Mouse (Mus musculus) intestine, embryonic 14.5 days (tissue): Measurements from ENCODE around the gene Cdc37. TPM values are rescaled to one million over a fixed set of nuclear protein-coding genes. Genes with fewer than 3 reads are reported as not detected.

ENCODE experiments used
- ATAC-seq: fragments of 200-750 bp; cut with Nextera tagmentation; replicated peaks from 2 replicates; pipeline ENCODE4 v1.8.0; 2017; ENCODE audit warnings: low read depth, moderate number of reproducible peaks, moderate TSS enrichment, moderate library complexity; ENCODE audit not compliant: low FRiP score, low TSS enrichment
- DNase-seq: peaks from one replicate; pipeline ENCODE4 v3.0.0-alpha.2; 2018; ENCODE audit warnings: low spot score
- H3K27ac ChIP-seq: fragments of 300-500 bp; sonication (generic); 2 replicates; pipeline ENCODE4 v1.5.1; 2014; ENCODE audit warnings: low read depth, mild to moderate bottlenecking, control low read depth
- H3K27me3 ChIP-seq: fragments of 300-500 bp; sonication (generic); replicated peaks from 2 replicates; pipeline ENCODE4 v1.6.1; 2014; ENCODE audit warnings: low read length, control low read depth; ENCODE audit not compliant: control insufficient read depth, insufficient read depth
- H3K36me3 ChIP-seq: fragments of 300-500 bp; sonication (generic); 2 replicates; pipeline ENCODE4 v1.6.1; 2014; ENCODE audit warnings: low read length, control low read depth; ENCODE audit not compliant: control insufficient read depth, insufficient read depth
- H3K4me1 ChIP-seq: fragments of 300-500 bp; sonication (generic); replicated peaks from 2 replicates; pipeline ENCODE4 v1.6.1; 2014; ENCODE audit warnings: low read length, control low read depth, mixed read lengths; ENCODE audit not compliant: control insufficient read depth, insufficient read depth
- H3K4me2 ChIP-seq: fragments of 300-500 bp; sonication (generic); 2 replicates; pipeline ENCODE4 v1.6.1; 2014; ENCODE audit warnings: low read length
- H3K4me3 ChIP-seq: fragments of 300-500 bp; sonication (generic); 2 replicates; pipeline ENCODE4 v1.5.1; 2014; ENCODE audit warnings: low read depth, low read length, control low read depth, mixed read lengths
- H3K9ac ChIP-seq: fragments of 300-500 bp; sonication (generic); 2 replicates; pipeline ENCODE4 v1.6.1; 2014; ENCODE audit warnings: mild to moderate bottlenecking, low read length
- H3K9me3 ChIP-seq: fragments of 300-500 bp; sonication (generic); 2 replicates; pipeline ENCODE4 v1.6.1; 2016; ENCODE audit warnings: low read length, control low read depth; ENCODE audit not compliant: control insufficient read depth
- WGBS: fragments of 180-500 bp; shearing (Covaris S2); extraction: QIAGEN DNeasy Blood & Tissue Kit; methylation state at CpG from one replicate; pipeline ENCODE4 v1.1.7; 2014; 5-methylcytosine and 5-hydroxymethylcytosine counted together
- polyA plus RNA-seq: library from polyadenylated mRNA; unstranded; fragments of >200 nt; fragmentation: Nextera tagmentation; extraction: Ambion mirVana; gene quantifications from 2 replicates; pipeline ENCODE4 v1.2.1, GENCODE M21; 2014

Cdc37 gene
- polyA plus RNA-seq, 1 experiment from 2014 or later: 307 TPM

DNA sequence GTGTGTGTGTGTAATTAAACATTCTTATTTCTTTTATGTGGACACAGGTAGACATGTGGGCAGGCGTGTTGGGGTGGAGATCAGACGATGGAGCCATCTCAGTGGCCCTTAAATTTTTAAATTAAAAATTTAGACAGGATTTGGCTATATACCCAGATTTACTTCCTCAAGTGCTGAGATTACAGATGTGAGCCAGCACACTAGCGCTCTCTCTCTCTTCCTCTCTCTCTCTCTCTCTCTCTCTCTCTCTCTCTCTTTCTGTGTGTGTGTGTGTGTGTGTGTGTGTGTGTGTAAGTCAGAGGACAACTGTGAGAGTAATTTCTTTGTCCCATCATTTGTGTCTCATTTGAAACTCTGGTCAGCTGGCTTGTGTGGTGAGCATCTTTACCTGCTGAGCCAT lies 40.9 kb upstream of the Cdc37 start:
- Histone ChIP-seq H3K9me3 (no peaks in the 10 kb centered on the region), H3K4me1 (no peaks in the 10 kb centered on the region), H3K4me3 (no peak overlapping the region), H3K9ac (no peak overlapping the region), H3K27me3 (no peaks in the 10 kb centered on the region), H3K36me3 (no peaks in the 10 kb centered on the region), H3K27ac (no peak overlapping the region), H3K4me2 (no peak overlapping the region)
- 71% methylated on average over 3 of the region's 3 CpGs for WGBS
- ATAC-seq: no peak
- DNase-seq: no peak

GRCm38 (mm10) chr9:21189905-21190304 lies 40.1 kb upstream of the Cdc37 start:
- Histone ChIP-seq H3K9me3 (no peaks in the 10 kb centered on the region), H3K36me3 (no peaks in the 10 kb centered on the region), H3K4me3 (no peak overlapping the region), H3K4me1 (no peaks in the 10 kb centered on the region), H3K4me2 (no peak overlapping the region), H3K27me3 (no peaks in the 10 kb centered on the region), H3K27ac (no peak overlapping the region), H3K9ac (no peak overlapping the region)
- DNase-seq: no peak
- WGBS: 38% methylated on average over 7 of the region's 7 CpGs
- no peak for ATAC-seq

DNA sequence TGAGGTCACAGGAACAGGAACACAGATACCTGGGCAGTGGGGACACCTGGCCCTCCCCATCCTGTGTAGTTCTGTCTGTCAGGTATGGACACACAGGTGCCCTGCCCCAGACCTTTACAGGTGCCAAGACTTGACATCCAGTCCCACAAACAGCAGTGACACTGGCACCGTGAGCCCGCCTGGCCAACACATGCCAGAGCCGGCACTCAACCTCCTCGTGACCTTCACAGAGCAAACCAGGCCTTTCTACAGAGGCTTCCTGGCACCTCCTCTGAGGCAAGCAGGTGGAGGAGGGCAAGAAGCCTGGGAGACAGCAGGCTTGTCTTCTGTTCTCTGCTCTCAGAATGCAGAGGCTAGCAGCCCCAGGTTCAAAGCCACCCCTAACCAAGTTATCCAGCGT lies 35.7 kb upstream of the Cdc37 start:
- H3K4me3 ChIP-seq: no peak overlapping the region

DNA sequence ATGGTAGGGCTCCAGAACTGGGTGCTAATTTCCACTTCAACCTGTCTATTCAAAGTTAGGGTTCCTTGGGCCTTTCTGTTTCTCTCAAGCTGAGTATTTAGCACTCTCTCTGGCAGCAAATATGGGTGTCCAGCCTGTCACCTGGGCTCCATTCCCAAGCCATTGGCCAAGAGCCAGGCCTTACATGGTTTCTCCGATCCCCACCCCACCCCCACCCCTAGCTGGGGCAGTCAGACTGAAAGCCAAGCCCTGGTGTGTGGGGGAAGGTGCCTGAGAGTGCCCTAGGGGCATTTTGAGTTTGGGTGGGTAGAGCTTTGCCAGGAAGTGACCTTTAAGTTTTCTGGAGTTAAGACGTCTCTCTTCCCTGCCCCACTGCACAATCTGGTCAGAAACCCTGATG lies 35.0 kb upstream of the Cdc37 start:
- Histone ChIP-seq H3K4me3 (no peak overlapping the region), H3K9ac (no peak overlapping the region), H3K9me3 (no peaks in the 10 kb centered on the region), H3K27ac (no peak overlapping the region), H3K36me3 (no peaks in the 10 kb centered on the region), H3K4me2 (no peak overlapping the region), H3K4me1 (no peaks in the 10 kb centered on the region; the same call in 1 of the 2 replicates), H3K27me3 (peaks cover 5% of the 10 kb centered on the region; the same call in 1 of the 2 replicates)
- WGBS: 44% methylated on average over 2 of the region's 2 CpGs
- ATAC-seq (no peak), DNase-seq (no peak)

More for the DNA sequence above, 35.7 kb upstream of the Cdc37 start:
- Histone ChIP-seq H3K9ac (no peak overlapping the region), H3K36me3 (no peaks in the 10 kb centered on the region), H3K4me2 (no peak overlapping the region), H3K9me3 (no peaks in the 10 kb centered on the region), H3K27me3 (peaks cover 5% of the 10 kb centered on the region; the same call in 1 of the 2 replicates), H3K4me1 (no peaks in the 10 kb centered on the region; the same call in 1 of the 2 replicates), H3K27ac (no peak overlapping the region)
- 82% methylated on average over 5 of the region's 5 CpGs for WGBS
- ATAC-seq: no peak
- no peak for DNase-seq

DNA sequence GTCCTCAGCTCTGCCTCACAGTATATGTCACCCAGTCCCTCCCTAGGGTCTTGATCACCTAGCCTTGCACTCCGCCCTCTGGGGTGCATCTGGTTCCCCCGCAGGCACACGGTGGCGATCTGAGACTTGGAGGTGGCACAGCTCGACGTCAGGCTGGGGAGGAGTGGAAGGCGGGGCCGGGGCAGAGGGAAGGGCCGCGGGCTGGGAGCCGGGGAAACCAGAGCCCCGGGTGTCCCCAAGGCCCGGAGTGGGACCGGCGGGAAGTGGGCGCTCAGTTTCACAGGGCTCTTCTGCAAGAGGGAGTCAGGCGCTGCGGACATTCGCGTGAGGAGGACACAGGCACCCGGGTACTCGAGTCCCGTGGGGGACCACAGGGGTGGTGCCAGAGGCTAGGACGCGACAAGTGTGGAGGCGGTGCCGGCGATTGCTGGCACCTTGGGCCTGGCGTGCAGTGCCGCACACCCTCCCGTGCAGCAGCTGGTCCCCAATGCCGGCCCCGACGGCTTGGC lies 34.2 kb upstream of the Cdc37 start:
- Histone ChIP-seq H3K27me3 (peaks cover 5% of the 10 kb centered on the region; the same call in 1 of the 2 replicates), H3K4me1 (no peaks in the 10 kb centered on the region; the same call in 1 of the 2 replicates), H3K36me3 (no peaks in the 10 kb centered on the region), H3K27ac (no peak overlapping the region), H3K4me2 (peak overlapping the region; percentile 49), H3K9me3 (no peaks in the 10 kb centered on the region), H3K9ac (0 out of 2 replicates have a peak overlapping the region, but pooled peaks have one; percentile 20), H3K4me3 (peak overlapping the region; percentile 27)
- DNase-seq (no peak), ATAC-seq (no peak; the same call in 1 of the 2 replicates)
- 8% methylated on average over 34 of the region's 34 CpGs for WGBS

DNA sequence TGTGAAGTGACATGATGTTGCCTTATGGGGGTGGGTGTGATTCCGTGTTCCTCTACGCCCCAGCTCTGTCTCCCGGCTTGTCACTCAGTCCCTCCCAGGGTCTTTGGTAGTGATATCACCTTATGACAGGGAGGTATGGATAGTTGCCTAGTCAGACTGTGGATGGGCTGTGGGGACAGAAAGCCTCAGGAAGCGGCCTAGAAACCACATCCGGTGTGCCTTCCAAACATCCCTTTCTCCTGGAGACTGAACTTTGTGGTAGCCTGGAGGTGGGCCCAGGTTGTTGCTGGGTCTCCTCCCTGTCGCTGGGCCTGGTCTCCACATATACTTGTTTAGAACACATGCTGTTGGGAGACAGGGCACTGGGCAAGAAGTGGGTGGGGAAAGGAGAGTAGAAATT lies 33.6 kb upstream of the Cdc37 start:
- Histone ChIP-seq H3K9ac (no peak overlapping the region), H3K27ac (no peak overlapping the region), H3K4me2 (peak overlapping the region; percentile 49; the same call in 1 of the 2 replicates), H3K36me3 (no peaks in the 10 kb centered on the region), H3K27me3 (peaks cover 5% of the 10 kb centered on the region; the same call in 1 of the 2 replicates), H3K9me3 (no peaks in the 10 kb centered on the region), H3K4me3 (no peak overlapping the region), H3K4me1 (no peaks in the 10 kb centered on the region; the same call in 1 of the 2 replicates)
- WGBS: 80% methylated on average over 6 of the region's 6 CpGs
- ATAC-seq (no peak), DNase-seq (no peak)

- Histone ChIP-seq H3K27me3 (peaks cover 5% of the 10 kb centered on the region; the same call in 1 of the 2 replicates), H3K9ac (peak overlapping the region; percentile 56), H3K4me2 (peak overlapping the region; percentile 48), H3K4me1 (no peaks in the 10 kb centered on the region; the same call in 1 of the 2 replicates), H3K4me3 (peak overlapping the region; percentile 28), H3K36me3 (no peaks in the 10 kb centered on the region), H3K27ac (no peak overlapping the region), H3K9me3 (no peaks in the 10 kb centered on the region)
- WGBS: 9% methylated on average over 39 of the region's 48 CpGs
- DNase-seq (peak; percentile 54), ATAC-seq (peak; percentile 26; the same call in 1 of the 2 replicates)
These were observed 31.8 kb upstream of the Cdc37 start for GRCm38 (mm10) chr9:21181421-21182220.

GRCm38 (mm10) chr9:21180841-21181240 lies 31.1 kb upstream of the Cdc37 start:
- Histone ChIP-seq H3K9ac (no peak overlapping the region), H3K27me3 (peaks cover 5% of the 10 kb centered on the region; the same call in 1 of the 2 replicates), H3K4me2 (no peak overlapping the region), H3K9me3 (no peaks in the 10 kb centered on the region), H3K4me1 (no peaks in the 10 kb centered on the region; the same call in 1 of the 2 replicates), H3K4me3 (no peak overlapping the region), H3K27ac (no peak overlapping the region), H3K36me3 (no peaks in the 10 kb centered on the region)
- WGBS: 50% methylated on average over 1 of the region's 1 CpGs
- no peak for ATAC-seq
- DNase-seq: peak; percentile 52
